Mouse (Mus musculus) R1 (cell line): ENCODE results near the gene Spag16.

Source experiments
- DNase-seq: peaks from one replicate; pipeline ENCODE4 v3.0.0-alpha.2; 2018; ENCODE audit warnings: low read depth, low spot score

Spag16 gene

GRCm38 (mm10) chr1:70442209-70443080, 615.7 kb downstream of the Spag16 start:
- DNase-seq: no peak

GRCm38 (mm10) chr1:70479864-70480263, 653.1 kb downstream of the Spag16 start:
- DNase-seq: no peak

- no peak for DNase-seq
These were observed 692.1 kb downstream of the Spag16 start for GRCm38 (mm10) chr1:70518918-70519317.

GRCm38 (mm10) chr1:70527134-70527533, 700.4 kb downstream of the Spag16 start:
- DNase-seq: peak; percentile 9

- DNase-seq: no peak
These were observed 703.0 kb downstream of the Spag16 start for GRCm38 (mm10) chr1:70529771-70530170.

GRCm38 (mm10) chr1:70551839-70552238, 725.1 kb downstream of the Spag16 start:
- no peak for DNase-seq

GRCm38 (mm10) chr1:70621805-70622204, 795.0 kb downstream of the Spag16 start:
- no peak for DNase-seq

GRCm38 (mm10) chr1:70624803-70625460, 798.2 kb downstream of the Spag16 start:
- peak; percentile 5 for DNase-seq

GRCm38 (mm10) chr1:70652719-70653118, 825.9 kb downstream of the Spag16 start:
- no peak for DNase-seq

- no peak for DNase-seq
These were observed 865.8 kb downstream of the Spag16 start for GRCm38 (mm10) chr1:70692529-70692928.

- DNase-seq: no peak
These were observed 873.5 kb downstream of the Spag16 start for GRCm38 (mm10) chr1:70700270-70700669.

GRCm38 (mm10) chr1:70703934-70704333, 877.2 kb downstream of the Spag16 start:
- DNase-seq: no peak

- DNase-seq: no peak
These were observed 879.1 kb downstream of the Spag16 start for GRCm38 (mm10) chr1:70705821-70706220.

GRCm38 (mm10) chr1:70725045-70725444, 898.3 kb downstream of the Spag16 start:
- no peak for DNase-seq

- peak; percentile 72 for DNase-seq
These were observed 898.9 kb downstream of the Spag16 start, which contains the start of gene Vwc2l for GRCm38 (mm10) chr1:70725655-70726066. Vwc2l (plus strand) TSS chr1:70725715.
